Mouse (Mus musculus) liver, adult 2 months (tissue): ENCODE results near the gene Sox11.

Experiments used
- CTCF ChIP-seq: fragments of 200-500 bp; IDR thresholded peaks from 2 replicates; pipeline ENCODE4 v1.5.1; 2011; ENCODE audit warnings: low read depth, low read length, control low read depth
- POLR2A ChIP-seq: fragments of 200-500 bp; IDR thresholded peaks from 2 replicates; pipeline ENCODE4 v1.6.1; 2011; ENCODE audit warnings: low read length, control low read depth; ENCODE audit not compliant: insufficient read depth; ENCODE audit errors: extremely low read depth

DNA sequence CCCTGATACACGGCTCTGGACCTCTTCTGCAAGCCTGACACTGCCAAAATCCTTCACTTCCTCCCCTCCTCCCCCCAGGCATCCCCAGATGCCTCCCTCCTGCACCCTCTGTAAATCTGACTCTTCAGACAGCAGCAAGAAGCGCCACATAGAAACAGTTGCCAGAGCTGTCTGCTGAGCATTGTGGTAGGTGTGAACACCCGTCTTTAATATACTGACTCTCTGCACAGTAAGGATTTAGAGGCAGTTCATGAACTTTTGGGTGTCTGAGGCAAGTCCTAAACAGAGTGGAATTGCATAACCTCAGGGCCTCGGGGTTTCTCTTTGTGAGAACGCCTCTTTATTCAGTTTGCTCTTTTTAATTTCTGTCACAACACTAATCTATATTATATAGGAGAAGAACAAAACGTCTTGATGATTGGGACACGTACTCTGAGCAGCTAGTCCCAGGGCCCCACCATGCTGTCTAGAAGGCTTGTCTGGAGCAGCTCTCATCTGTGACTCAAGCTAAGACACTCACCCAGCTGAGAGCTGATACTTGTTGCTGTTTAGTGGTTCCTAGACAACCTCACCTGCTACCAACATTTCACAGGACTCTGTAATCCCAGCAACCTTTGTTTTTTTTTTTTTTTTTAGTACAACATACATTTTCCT is 49.4 kb upstream of the Sox11 start:
- no peak for TF ChIP-seq POLR2A
- TF ChIP-seq CTCF, result no peak
